Mouse (Mus musculus): ENCODE measurements around the gene Lrsam1.

The Lrsam1 gene

DNA sequence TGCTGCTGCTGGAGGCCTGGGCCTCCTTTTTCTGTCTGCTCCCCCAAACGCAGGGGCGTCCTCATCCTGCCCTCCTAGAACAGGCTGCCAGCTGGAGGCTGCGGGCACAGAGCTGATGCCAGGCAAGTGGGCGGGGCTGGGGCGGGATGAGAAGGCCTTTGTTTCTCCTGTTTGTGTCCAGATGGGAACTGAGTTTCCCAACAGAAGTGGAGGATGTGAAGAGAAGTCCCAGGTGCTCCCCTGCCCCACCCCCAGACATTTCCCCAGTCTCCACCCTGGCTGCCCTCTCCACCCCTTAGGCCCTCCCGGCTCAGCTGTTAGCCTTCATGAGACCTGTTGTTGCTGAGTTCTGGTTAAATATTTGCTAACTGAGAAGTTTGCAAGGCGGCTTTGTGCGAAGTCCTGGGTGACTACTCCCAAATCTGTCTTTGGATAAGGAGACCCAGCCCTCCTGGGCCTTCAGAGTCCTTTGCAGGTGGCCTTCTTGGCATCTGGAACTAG, 65.8 kb downstream of the Lrsam1 start:
- DNase-seq (ENCODE audit: low read depth, low spot score) = no peak

DNA sequence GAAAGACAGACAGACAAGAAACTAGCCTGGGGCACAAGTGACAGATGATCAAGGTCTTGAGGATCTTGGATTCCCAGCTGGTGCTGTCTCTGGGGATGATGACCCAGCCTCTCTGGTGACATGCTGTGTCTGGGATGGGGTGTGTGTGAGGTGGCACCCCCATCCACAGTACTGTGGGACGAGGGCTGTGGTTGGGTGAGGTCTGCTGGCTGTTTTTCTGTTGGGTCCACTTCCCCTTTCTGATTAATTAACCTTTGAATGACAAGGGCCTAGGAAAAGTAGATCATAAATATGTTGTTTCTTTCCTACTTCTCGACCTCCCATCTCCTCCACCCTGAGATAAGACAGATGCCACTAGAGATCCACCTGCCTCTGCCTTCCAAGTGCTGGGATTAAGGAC, 67.3 kb downstream of the Lrsam1 start:
- no peak for DNase-seq (ENCODE audit: low read depth, low spot score)

DNA sequence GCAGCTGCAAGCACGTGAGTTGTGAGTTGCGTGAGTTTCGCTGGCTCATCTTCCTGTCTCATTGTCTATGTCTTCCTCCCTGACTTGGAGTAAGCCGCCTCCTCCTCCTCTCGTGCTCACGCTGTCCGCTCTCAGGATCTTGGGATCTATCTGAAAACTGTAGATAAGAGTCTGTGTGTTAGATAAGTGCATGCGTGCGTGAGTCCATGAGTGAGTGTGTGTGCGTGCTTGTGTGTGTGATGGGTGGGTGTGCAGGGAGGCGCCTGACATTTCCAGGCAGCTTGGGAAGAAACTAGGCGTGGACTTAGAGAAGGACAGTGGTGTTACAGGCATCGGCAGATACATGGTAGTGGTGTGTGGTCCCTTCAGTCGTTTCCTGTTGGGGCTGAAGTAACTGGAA, 68.9 kb downstream of the Lrsam1 start:
- no peak for DNase-seq (ENCODE audit: low read depth, low spot score)

DNA sequence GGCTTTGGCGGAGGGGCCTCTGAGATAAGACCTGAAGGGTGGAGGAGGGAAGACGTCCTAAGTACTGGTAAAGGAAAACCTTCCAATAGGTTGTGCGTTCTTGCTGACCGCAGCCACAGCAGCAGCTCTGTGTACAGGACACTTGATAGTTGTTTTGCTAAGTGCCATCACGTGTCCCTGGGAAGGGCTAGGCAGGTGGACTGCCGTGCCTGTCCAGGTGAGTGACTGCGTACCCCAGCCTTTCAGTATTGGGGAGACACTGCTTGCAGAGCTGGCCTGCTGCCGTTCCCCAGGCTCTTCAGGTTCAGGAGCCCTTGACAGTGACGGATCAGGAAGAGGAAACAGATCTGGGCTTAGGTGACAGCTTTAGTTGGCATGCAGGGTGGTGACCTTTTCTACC, 70.1 kb downstream of the Lrsam1 start:
- DNase-seq (ENCODE audit: low read depth, low spot score) = no peak

DNA sequence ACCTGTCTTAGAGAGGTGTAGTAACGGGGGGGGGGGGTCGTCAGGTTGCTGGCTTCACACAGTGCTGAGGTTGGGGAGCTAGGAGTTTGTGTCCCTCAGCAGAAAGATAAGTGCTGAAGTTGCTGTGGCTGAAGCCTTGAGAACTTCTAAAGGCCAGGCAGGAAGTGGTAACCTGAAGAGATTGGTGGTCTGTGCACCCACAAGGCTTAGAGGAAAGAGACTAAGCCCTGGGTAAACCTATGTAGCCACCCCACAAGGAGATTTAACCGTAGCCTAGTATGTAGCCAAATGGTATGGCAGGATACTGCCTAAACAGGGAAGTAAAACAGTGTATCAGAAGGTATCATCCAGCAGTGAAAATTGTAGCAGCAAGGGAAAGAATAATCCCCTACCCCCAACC, 71.1 kb downstream of the Lrsam1 start:
- DNase-seq (ENCODE audit: low read depth, low spot score) = no peak

DNA sequence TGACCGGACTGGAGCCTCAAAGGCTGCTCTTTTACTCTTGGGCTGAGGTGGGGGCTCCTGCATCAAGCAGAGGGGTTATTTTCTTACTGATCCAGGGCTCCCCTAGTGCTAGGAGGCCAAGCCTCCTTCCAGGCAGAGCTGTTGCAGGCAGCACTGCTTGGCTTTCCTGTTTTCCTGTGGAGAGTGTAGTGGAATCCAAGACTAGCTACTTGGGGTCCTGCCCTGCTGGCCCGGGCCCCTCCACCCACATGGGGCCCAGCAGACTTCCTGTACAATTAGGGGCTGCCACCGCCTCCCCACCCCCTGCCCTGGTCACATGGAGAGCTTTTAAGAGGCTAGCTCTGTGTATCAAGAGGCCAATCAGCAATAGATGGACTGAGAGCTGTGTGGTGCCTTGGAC, 72.9 kb downstream of the Lrsam1 start:
- DNase-seq (ENCODE audit: low read depth, low spot score) = no peak

DNA sequence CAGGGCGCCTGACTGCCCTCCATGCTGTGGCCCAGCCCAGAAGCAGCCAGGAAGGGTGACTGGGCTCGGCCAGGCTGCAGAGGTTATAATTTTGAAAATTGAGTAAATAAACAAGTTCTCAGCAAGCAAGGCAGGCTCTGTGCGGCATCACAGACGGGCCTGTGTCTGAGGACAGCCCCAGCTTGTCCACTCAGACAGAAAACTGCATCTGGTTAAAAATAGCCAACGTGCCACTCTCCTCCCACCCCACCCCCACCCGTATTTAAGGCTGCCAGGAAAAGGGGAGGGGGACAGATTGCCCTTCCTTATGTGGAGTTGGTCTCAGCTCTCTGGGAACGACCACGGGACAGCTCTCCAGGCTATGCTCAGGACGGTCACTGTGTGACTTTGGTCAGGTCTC, 73.4 kb downstream of the Lrsam1 start:
- DNase-seq (ENCODE audit: low read depth, low spot score) = no peak

DNA sequence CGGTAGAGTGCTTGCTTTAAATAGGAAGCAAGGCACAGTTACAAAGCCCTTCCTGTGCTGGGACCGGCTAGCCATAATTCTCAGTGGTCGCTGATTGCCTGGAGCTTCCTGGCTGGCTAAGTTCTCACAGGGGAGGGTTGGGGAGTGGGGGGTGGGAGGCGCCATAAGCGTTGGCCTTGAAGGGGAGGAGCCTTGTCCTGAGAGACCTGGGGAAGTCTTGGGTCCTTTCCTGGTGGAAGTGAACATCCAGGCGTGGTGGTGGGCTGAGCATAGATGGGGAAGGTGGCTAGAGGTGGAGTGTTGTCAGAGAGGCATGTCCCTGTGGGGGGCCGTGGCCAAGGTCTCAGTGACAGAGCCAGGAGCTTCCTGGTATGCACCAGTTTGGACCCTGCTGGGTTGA, 76.7 kb downstream of the Lrsam1 start:
- no peak for DNase-seq (ENCODE audit: low read depth, low spot score)

DNA sequence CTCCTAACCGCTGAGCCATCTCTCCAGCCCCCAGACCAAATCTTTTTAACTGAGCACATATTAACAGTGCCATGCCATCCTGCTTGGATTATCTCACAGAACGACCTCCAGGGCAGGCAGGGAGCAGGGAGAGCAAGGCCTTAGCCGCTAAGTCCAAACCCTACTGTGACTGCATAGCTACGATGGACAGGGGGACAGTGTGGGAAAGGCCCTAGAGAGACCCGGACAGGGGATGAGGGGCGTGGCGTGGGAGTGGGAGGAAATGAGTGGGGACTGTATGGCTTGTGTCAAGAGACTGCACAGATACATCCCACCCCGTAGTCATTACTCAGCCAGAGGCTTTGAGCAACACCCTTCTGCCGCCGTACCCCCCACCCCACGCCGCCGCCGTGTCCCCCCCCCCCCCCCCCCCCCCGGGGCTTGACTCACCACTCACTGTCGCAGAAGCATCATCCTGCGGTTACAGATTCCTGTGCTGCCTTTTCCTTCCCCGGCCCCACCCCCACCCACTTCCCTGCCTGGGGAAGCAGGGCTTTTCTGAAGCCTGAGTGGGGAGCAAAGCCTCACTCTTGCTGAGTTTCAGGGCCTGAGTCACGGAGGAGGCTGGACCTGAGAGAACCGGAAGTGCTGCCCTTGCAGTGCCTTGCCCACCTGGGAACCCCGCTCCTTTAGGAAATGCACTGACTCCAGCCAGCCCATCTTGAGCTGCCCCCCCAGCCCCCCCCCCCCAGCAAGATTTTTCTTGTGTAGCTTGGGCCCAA, 79.0 kb downstream of the Lrsam1 start:
- no peak for DNase-seq (ENCODE audit: low read depth, low spot score)

DNA sequence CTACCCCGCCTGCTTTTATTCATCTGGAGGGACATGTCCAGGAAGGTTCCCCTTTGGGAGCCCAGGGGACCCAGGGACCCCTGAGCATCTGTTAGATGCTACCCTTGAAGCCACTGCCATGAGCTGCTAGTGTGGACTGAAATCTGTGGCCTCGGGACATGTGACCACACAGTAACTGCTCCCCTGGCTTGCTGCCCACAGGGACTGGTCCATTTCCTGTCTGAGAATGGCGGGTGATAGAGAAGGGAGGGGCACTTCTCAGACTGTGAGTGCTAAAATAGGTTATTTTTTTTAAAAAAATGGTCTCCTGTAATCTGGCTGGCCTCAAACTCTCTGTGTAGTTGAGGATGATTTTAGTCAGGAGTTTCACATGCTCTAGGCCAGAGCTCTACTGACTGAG, 79.7 kb downstream of the Lrsam1 start:
- DNase-seq (ENCODE audit: low read depth, low spot score) = no peak

DNA sequence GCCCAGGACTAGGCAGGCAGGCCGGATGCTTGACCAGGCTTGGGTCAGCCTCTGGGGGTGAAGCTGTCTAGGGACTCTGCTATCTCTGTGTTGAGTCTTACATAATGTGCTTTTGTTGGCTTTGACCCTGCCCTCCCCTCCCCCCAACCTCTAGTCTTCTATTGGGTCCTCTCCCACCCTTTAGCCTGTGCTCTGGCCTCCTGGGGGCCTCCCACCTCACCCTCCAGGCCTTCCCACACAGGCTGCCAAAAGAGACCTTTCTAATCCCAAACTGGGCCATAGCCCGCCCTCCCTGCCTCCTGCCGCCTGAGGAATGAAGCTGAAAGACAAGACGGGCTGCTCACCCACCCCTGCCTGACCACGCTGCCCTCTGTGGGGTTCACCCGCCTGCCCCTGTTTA, 80.4 kb downstream of the Lrsam1 start:
- DNase-seq (ENCODE audit: low read depth, low spot score) = no peak

DNA sequence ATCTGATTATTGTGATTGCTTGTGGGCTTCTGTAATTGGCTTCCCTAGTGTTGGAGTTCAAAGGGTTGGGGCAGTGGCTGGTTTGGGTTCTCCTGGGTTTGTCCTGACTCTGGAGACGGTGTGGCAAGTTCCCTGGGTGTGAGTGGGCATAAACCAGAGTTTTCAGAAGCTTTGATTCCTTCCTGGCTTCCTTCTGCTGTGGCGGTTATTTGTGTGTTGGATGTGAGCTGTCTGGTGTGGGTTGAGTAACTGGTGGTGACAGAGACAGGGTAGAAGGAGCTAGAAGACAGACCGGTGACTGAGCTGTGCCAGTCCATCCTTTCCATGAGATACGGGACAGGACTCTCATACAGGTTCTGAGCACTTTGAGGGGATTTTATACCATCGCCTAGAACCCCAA, 81.8 kb downstream of the Lrsam1 start:
- no peak for DNase-seq (ENCODE audit: low read depth, low spot score)

DNA sequence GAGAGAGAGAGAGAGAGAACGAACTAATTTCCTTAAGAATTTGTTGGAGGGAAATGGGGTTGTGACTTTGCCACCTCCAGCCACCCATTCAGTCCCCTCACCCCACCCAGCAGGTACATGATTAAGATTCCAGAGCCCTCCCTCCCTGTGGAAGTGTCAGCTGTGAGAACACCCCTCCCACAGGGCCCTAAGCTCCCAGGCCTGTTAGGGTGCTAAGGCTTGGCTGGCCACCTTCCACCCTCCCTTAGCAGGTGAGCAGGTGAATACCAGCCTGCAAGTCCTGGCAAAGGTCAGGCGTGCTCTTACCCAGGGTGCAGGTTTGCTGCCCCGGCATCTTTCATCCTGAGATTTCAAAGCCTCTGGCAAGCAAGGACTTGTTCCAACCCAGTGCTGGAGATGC, 83.0 kb downstream of the Lrsam1 start:
- DNase-seq (ENCODE audit: low read depth, low spot score) = no peak

DNA sequence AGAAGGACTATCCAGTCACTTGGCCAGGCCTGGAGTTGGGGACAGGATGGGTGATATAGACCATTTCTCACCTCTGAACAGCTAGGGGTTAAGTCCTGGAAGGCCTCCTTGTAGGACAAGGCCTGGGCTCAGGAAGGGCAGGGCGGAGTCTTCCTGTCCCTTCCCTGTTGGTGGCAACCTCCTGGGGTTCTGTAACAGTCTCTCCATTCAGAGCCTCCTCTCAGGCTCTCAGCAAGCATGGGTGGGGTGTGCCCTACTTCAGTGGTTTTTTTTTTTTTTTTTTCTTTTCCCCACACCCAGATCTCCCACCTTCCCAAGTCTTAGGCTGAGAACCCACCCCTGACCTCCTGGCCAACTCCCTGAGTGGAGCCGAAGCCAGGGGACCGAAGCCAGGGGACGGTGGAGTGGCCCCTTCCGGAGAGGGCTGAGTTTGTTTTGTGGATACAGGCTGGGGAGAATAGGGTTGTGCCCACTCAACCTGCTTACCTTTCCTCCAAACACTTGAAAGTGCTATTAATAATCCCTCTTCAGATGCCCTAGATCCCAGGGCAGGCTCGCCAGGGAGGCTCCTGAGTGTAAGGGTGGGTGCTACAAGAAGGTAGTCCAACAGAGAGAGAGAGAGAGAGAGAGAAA, 83.5 kb downstream of the Lrsam1 start:
- no peak for DNase-seq (ENCODE audit: low read depth, low spot score)

DNA sequence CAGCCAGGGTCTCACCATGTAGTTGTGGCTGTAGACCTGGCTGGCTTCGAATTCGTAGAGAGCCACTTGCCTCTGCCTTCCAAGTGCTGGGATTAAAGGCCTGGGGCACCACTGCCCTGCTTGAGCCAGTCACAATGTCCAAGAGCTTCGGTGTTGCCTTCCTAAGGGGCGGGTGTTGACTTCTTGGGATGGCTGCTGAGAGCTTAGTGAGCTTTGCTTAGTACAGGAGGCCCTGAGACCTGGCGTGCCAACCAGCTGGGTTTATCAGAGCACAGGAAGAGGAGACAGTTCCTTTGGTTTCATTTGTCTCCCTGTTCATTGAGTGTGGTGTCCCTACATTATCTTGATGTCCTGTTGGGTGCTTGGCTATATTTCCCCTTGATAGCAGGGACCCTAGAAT, 84.1 kb downstream of the Lrsam1 start:
- no peak for DNase-seq (ENCODE audit: low read depth, low spot score)

DNA sequence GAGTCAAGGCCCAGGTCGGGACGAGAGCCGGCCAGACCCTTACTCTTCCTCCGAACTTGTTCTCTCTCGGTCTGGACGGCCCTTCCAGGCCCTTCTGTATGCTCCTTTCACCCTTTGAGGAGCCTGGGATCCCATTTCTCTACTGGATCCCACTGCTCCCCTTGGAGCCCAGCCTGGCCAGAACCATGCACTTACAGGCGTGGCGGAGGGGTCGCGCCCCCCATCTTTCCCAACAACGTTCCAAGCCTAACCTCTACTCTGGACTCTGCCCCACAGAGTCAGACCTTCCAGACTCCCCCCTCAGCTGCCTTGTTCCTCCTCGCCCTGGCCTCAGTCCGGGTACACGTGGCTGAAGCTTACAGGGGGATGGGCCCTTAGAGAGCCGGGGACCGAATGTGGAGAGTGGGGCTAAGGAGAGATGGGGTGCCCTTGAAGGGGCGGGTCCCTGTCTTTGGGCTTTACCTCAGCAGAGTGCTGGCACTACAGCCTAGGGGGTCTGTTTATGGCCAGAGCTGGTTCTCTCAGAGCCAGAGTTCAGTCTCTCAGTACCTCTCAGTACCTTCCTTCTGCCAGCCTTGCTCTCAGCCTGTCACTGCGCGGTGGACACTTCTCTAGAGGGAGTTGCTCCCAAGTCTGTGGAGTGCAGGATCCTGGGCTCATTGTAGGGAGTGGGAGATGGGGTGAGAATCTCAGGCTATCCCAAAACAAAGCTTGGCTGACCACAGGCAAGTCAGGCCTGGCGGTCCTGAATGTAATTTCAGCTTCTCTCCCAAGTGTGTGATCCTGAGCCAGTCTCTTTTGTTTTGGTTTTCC, 84.7 kb downstream of the Lrsam1 start:
- no peak for DNase-seq (ENCODE audit: low read depth, low spot score)

DNA sequence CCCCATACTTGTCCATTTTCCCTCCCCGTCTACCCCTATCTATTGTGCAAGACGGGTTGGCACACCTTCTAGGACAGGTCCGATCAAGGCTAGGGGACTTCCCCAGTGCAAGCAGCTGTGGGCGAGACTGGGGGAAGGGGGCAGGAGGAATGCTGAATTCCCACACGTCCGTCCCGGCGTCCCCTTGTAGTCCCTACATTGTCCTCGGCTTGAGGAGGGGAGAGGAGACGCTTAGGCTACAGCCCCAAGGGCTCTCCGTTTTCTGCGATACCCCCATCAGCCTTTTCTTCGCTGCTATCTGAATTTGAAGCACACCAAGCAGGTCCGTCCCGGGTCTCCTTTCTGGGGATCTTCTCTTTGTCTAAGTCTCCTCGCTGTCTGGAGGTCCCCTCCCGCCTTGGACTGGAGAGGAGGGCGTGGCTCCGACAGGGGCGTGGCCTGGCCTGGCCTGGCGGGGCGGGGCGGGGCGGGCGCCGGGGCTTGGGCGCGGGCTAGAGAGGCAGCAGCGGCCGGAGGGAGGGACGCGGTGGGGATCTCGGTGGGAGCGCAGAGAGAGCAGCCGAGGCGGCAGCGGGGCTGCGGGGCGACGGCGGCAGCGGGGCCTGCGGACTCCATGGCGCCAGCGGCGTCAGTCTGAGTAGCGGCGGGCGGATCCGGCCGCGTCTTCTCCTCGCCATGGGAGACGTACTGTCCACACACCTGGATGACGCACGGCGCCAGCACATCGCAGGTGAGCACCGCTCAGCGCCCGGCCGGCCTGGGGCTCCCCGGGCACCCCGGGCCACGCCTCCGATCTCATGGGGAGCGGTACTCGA, 85.5 kb downstream of the Lrsam1 start, which contains the start of gene Fam129b:
Gene Fam129b (plus strand): TSS at position 440 of the 815 bp plus-strand sequence.
- DNase-seq (ENCODE audit: low read depth, low spot score) = no peak
